Mouse (Mus musculus): ENCODE data around the gene Trp53rka. TPM values are rescaled to one million over a fixed set of nuclear protein-coding genes. Genes with fewer than 3 reads are reported as not detected.

Gene Trp53rka
- 5.3 TPM for polyA plus RNA-seq (2014; fragmentation: Illumina TruSeq; extraction: RNeasy Lipid Tissue Mini Kit (QIAGEN cat#74804); ENCODE audit: low read depth, low replicate concordance)

DNA sequence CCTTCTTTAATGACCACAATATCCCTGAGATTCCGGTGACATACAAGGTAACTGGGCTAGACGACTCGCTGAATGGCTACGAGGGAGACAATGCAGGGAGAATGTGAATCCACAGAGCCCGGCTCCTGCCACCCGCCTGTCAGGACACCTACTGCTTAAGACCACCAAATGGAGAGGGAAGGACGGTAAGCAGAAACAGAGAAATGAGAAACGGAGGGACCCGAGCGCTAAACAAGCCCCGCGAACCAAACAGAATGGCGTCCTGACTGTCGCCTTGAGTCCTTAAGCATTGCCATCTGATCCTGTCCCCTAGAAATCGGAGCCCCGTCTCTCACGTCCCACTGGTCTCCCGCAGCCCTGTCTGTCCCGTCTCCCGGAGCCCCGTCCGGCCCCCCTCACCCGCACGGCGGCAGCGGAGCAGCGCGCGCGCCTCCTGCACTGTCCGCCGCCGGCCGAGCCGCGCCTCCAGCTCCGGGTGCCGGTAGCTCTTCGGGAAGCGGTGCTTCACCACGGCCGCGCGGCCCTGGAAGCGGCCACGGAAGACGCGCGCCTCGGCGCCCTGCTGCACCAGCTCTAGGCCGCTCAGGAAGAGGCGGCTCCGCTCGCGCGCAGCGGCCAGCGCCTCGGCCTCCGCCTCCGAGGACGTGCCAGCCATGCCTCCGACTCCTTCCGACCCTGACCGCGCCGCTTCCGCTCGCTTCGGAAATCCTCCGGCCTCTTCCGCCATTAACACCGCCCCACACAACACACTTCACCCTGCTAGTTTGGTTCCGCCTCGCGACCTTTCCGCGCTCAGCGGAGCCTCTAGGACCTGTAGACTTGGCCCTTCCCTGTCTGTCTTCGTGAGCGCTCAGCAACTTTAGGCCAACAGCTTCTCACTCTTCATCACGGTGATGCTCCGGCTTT is at the start of gene Trp53rka:
TSS of gene Trp53rka (minus strand) at position 677 of the 906 bp plus-strand sequence.

DNA sequence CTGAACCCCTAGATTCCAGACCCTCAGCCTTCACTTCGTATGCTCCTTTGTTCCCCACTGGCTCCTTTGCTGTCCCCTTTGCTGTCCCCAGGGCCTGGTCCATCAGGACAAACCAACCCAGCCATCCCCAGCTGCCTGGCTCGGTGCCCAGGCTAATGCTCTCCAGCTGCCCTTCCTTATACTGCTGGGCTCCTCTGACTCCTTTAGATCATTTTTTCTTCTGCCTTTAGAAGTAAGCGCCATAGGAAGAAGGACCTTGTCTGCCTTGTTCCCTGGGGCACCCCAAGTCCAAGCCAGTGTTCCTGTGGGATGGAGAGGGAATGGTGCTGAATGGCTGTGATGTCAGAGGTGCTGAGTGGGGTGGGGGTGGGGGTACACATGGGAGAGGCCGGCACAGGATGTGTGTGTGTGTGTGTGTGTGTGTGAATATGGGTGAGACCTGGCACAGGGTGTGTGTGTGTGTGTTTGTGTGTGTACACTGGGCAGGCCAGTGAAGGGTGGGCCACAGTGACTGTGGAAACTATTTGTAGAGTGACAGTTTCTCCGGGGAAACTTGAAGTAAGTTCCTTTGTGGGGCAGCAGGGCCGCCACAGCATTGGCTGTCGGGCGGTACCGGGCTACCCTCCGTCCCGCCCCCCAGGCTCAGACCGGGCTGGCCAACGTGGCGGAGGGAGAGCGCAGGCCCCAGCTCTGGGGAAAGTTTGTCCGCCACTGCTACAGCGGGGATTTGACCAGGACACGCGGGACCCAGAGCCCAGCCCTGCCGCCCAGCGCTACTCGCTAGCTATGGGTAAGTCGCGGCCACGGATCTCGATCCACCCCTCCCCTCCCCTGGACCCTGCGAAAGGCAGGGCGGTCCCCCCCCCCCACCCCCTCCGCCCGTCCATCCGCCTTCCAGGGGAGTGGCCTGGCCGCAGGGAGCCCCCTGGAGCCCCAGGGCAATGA is 10.4 kb upstream of the Trp53rka start, which contains the start of gene Slc2a10:
TSS of gene Slc2a10 (plus strand) at position 529 of the 945 bp plus-strand sequence.

DNA sequence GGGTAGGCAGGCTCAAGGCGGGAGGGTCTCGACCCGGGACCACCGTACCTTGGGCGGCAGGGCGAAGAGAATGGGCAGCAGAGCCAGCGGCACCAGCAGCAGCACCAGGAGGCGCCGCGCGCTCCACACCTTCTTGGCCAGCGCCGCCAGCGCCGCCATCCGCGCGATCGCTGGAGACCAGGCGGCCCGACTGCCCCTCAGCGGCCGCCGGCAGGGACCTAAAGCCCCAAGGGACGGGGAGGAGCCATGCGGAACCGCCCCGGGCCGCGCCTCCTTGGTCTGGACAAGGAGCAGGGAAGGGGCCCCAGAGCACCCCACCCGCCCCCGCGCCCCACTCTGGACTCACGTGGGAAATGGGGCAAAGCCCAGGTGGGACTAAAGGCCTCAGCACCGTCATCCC is 20.1 kb downstream of the Trp53rka start, which contains the start of gene Slc13a3:
TSS of gene Slc13a3 (minus strand) at position 228 of the 400 bp plus-strand sequence.

Other genes with a start within 250 kb of the Trp53rka start
- 8.3 TPM for gene Slc35c2, start 205.5 kb downstream of the Trp53rka start, polyA plus RNA-seq (2014; fragmentation: Illumina TruSeq; extraction: RNeasy Lipid Tissue Mini Kit (QIAGEN cat#74804); ENCODE audit: low read depth, low replicate concordance)
- gene Elmo2, start 166.8 kb downstream of the Trp53rka start, polyA plus RNA-seq (2014; fragmentation: Illumina TruSeq; extraction: RNeasy Lipid Tissue Mini Kit (QIAGEN cat#74804); ENCODE audit: low read depth, low replicate concordance), result 8.9 TPM
- gene Zfp663, start 124.6 kb downstream of the Trp53rka start, polyA plus RNA-seq (2014; fragmentation: Illumina TruSeq; extraction: RNeasy Lipid Tissue Mini Kit (QIAGEN cat#74804); ENCODE audit: low read depth, low replicate concordance), result not detected
- 4.3 TPM for gene Zfp334, start 105.1 kb downstream of the Trp53rka start, polyA plus RNA-seq (2014; fragmentation: Illumina TruSeq; extraction: RNeasy Lipid Tissue Mini Kit (QIAGEN cat#74804); ENCODE audit: low read depth, low replicate concordance)
- gene Ocstamp, start 92.9 kb downstream of the Trp53rka start, polyA plus RNA-seq (2014; fragmentation: Illumina TruSeq; extraction: RNeasy Lipid Tissue Mini Kit (QIAGEN cat#74804); ENCODE audit: low read depth, low replicate concordance), result not detected
- 0.23 TPM for gene Slc13a3, start 20.1 kb downstream of the Trp53rka start, polyA plus RNA-seq (2014; fragmentation: Illumina TruSeq; extraction: RNeasy Lipid Tissue Mini Kit (QIAGEN cat#74804); ENCODE audit: low read depth, low replicate concordance)
- gene Slc2a10, start 10.5 kb upstream of the Trp53rka start, polyA plus RNA-seq (2014; fragmentation: Illumina TruSeq; extraction: RNeasy Lipid Tissue Mini Kit (QIAGEN cat#74804); ENCODE audit: low read depth, low replicate concordance), result 0.23 TPM
- gene Eya2, start 101.7 kb upstream of the Trp53rka start, polyA plus RNA-seq (2014; fragmentation: Illumina TruSeq; extraction: RNeasy Lipid Tissue Mini Kit (QIAGEN cat#74804); ENCODE audit: low read depth, low replicate concordance), result not detected